Mouse (Mus musculus) MEL (cell line): ENCODE measurements around the gene Sgcg. TPM values are rescaled to one million over a fixed set of nuclear protein-coding genes. Genes with fewer than 3 reads are reported as not detected.

Experiments
- DNase-seq: peaks from one replicate; pipeline ENCODE4 v3.0.0; 2011; ENCODE audit warnings: low read depth, low spot score
- H3K27ac ChIP-seq: 2 replicates; pipeline ENCODE4 v1.5.1; 2012; ENCODE audit warnings: low read depth, mild to moderate bottlenecking, control low read depth, low read length, moderate library complexity; ENCODE audit not compliant: control insufficient read depth
- H3K27me3 ChIP-seq, 2 experiments: fragments of 150-350 bp in 1 of 2; sonication (generic) in 1 of 2; 2 replicates each; pipeline ENCODE4 v1.6.1; 2012; ENCODE audit warnings: low read length in 2 of 2, mild to moderate bottlenecking in 2 of 2, improper control_type of control experiment in 1 of 2, moderate library complexity in 1 of 2; ENCODE audit not compliant: insufficient read depth in 2 of 2, control insufficient read depth in 1 of 2
- H3K36me3 ChIP-seq, 2 experiments: 2 replicates each; pipeline ENCODE4 v1.6.1; 2012 to 2014; ENCODE audit warnings: low read length in 2 of 2, improper control_type of control experiment in 1 of 2, inconsistent platforms in 1 of 2, mild to moderate bottlenecking in 1 of 2; ENCODE audit not compliant: insufficient read depth in 2 of 2, control insufficient read depth in 1 of 2
- H3K4me1 ChIP-seq, 2 experiments: fragments of 150-350 bp in 1 of 2; sonication (generic) in 1 of 2; 2 replicates each; pipeline ENCODE4 v1.6.1; 2012; ENCODE audit warnings: low read length in 2 of 2, improper control_type of control experiment in 1 of 2, mild to moderate bottlenecking in 1 of 2; ENCODE audit not compliant: insufficient read depth in 2 of 2, control insufficient read depth in 1 of 2
- H3K4me3 ChIP-seq, 2 experiments: fragments of 150-350 bp in 1 of 2; sonication (generic) in 1 of 2; 2 replicates each; pipeline ENCODE4 v1.5.1; 2012; ENCODE audit warnings: low read depth in 2 of 2, low read length in 2 of 2, mild to moderate bottlenecking in 2 of 2, moderate library complexity in 2 of 2, control low read depth in 1 of 2, improper control_type of control experiment in 1 of 2; ENCODE audit not compliant: control insufficient read depth in 1 of 2, insufficient read depth in 1 of 2
- H3K79me2 ChIP-seq: 2 replicates; pipeline ENCODE4 v1.6.1; 2012; ENCODE audit warnings: mild to moderate bottlenecking, low read length, moderate library complexity; ENCODE audit not compliant: control insufficient read depth, poor library complexity, insufficient read depth
- H3K9ac ChIP-seq: 2 replicates; pipeline ENCODE4 v1.6.1; 2012; ENCODE audit warnings: low read depth, mild to moderate bottlenecking, control low read depth, low read length, moderate library complexity; ENCODE audit not compliant: control insufficient read depth, poor library complexity, severe bottlenecking
- H3K9me3 ChIP-seq: fragments of 150-350 bp; sonication (generic); replicated peaks from 2 replicates; pipeline ENCODE4 v1.6.1; 2012; ENCODE audit warnings: mild to moderate bottlenecking, low read length, improper control_type of control experiment, moderate library complexity; ENCODE audit not compliant: insufficient read depth
- CHD1 ChIP-seq: IDR thresholded peaks from 2 replicates; pipeline ENCODE4 v1.6.1; 2012; ENCODE audit warnings: low read depth, mild to moderate bottlenecking, inconsistent platforms, low read length, improper control_type of control experiment
- CHD2 ChIP-seq: IDR thresholded peaks from 2 replicates; pipeline ENCODE4 v1.6.1; 2011; ENCODE audit warnings: low read length, improper control_type of control experiment
- E2F4 ChIP-seq: IDR thresholded peaks from 2 replicates; pipeline ENCODE4 v1.6.1; 2011; ENCODE audit warnings: low read depth, low read length, improper control_type of control experiment, borderline replicate concordance
- ELF1 ChIP-seq: IDR thresholded peaks from 2 replicates; pipeline ENCODE4 v1.6.1; 2014; ENCODE audit warnings: low read depth, mild to moderate bottlenecking, inconsistent platforms, low read length, improper control_type of control experiment, moderate library complexity
- EP300 ChIP-seq, 2 experiments: IDR thresholded peaks; 2 replicates each; pipeline ENCODE4 v1.6.1; 2011; ENCODE audit warnings: improper control_type of control experiment in 2 of 2, low read length in 2 of 2, low read depth in 1 of 2, mild to moderate bottlenecking in 1 of 2
- ETS1 ChIP-seq: IDR thresholded peaks from 2 replicates; pipeline ENCODE4 v1.6.1; 2012; ENCODE audit warnings: low read depth, mild to moderate bottlenecking, inconsistent platforms, low read length, improper control_type of control experiment, moderate library complexity
- GATA1 ChIP-seq: IDR thresholded peaks from 2 replicates; pipeline ENCODE4 v1.6.1; 2011; ENCODE audit warnings: low read depth, low read length, improper control_type of control experiment
- JUND ChIP-seq: IDR thresholded peaks from 2 replicates; pipeline ENCODE4 v1.6.1; 2011; ENCODE audit warnings: low read depth, mild to moderate bottlenecking, improper control_type of control experiment, low read length
- MAX ChIP-seq: IDR thresholded peaks from 2 replicates; pipeline ENCODE4 v1.6.1; 2011; ENCODE audit warnings: low read length, improper control_type of control experiment
- MEF2A ChIP-seq: IDR thresholded peaks from 2 replicates; pipeline ENCODE4 v1.6.1; 2014; ENCODE audit warnings: low read depth, mild to moderate bottlenecking, inconsistent platforms, low read length, improper control_type of control experiment; ENCODE audit not compliant: poor library complexity, insufficient replicate concordance, severe bottlenecking; ENCODE audit errors: extremely low read depth
- NRF1 ChIP-seq: IDR thresholded peaks from 2 replicates; pipeline ENCODE4 v1.6.1; 2014; ENCODE audit warnings: low read depth, mild to moderate bottlenecking, inconsistent platforms, low read length, improper control_type of control experiment, moderate library complexity; ENCODE audit not compliant: poor library complexity, insufficient read depth, severe bottlenecking
- POLR2AphosphoS2 ChIP-seq: IDR thresholded peaks from 2 replicates; pipeline ENCODE4 v1.6.1; 2011; ENCODE audit warnings: low read length, improper control_type of control experiment
- SMC3 ChIP-seq: IDR thresholded peaks from 2 replicates; pipeline ENCODE4 v1.6.1; 2011; ENCODE audit warnings: low read depth, low read length, improper control_type of control experiment
- TAL1 ChIP-seq: IDR thresholded peaks from 2 replicates; pipeline ENCODE4 v1.6.1; 2012; ENCODE audit warnings: mild to moderate bottlenecking, inconsistent platforms, low read length, moderate library complexity, mixed read lengths
- UBTF ChIP-seq: IDR thresholded peaks from 2 replicates; pipeline ENCODE4 v1.6.1; 2012; ENCODE audit warnings: low read depth, mild to moderate bottlenecking, inconsistent platforms, low read length, improper control_type of control experiment, moderate library complexity, borderline replicate concordance; ENCODE audit not compliant: insufficient read depth
- USF1 ChIP-seq: IDR thresholded peaks from 2 replicates; pipeline ENCODE4 v1.6.1; 2014; ENCODE audit warnings: low read depth, mild to moderate bottlenecking, inconsistent platforms, low read length, improper control_type of control experiment, moderate library complexity
- ZKSCAN1 ChIP-seq: IDR thresholded peaks from 2 replicates; pipeline ENCODE4 v1.6.1; 2012; ENCODE audit warnings: low read depth, mild to moderate bottlenecking, inconsistent platforms, low read length, improper control_type of control experiment, moderate library complexity
- polyA plus RNA-seq, 2 experiments: library from polyadenylated mRNA; stranded (reverse) in 1 of 2; unstranded in 1 of 2; fragments of >175 nt in 1 of 2; fragments of >200 nt in 1 of 2; gene quantifications; 2 replicates each; pipeline versions ENCODE4 v1.2.1 to v1.2.4; 2012; ENCODE audit warnings: low replicate concordance in 2 of 2, low read depth in 1 of 2; ENCODE audit not compliant: insufficient read length in 2 of 2, insufficient read depth in 1 of 2, missing spikeins in 1 of 2
- total RNA-seq: library from RNA; depleted of rRNA; stranded (reverse); fragments of 300-350 nt; gene quantifications from 2 replicates; pipeline ENCODE4 v1.2.3, GENCODE M21; 2012; rRNA removed

Gene Sgcg
- total RNA-seq (not detected in 2 replicates), polyA plus RNA-seq (not detected)

GRCm38 (mm10) chr14:61258352-61258751 is at the start of gene Sgcg:
Gene Sgcg, minus strand, starts transcription at chr14:61258490.
- Histone ChIP-seq H3K27me3 (no peaks in the 10 kb centered on the region), H3K9me3 (no peaks in the 10 kb centered on the region), H3K36me3 (no peaks in the 10 kb centered on the region; a peak in 1 of 4 replicates), H3K9ac (no peak within 1 kb of the TSS), H3K4me1 (peaks cover 0 to 8% of the 10 kb centered on the region in 2 experiments; a peak in 2 of 4 replicates), H3K79me2 (no peaks in the 10 kb centered on the region), H3K4me3 (no peak within 1 kb of the TSS), H3K27ac (no peak within 1 kb of the TSS)
- TF ChIP-seq TAL1 (no peak), POLR2AphosphoS2 (no peak), GATA1 (no peak), UBTF (no peak), CHD2 (no peak), CHD1 (no peak), MEF2A (no peak), ZKSCAN1 (no peak), JUND (no peak), EP300 (IDR thresholded peaks at IDR 0.05; ENCODE audit: low read depth in 1 of 2, low read length in 2 of 2) (no peak)
- no peak for DNase-seq

- H3K36me3 ChIP-seq = peaks cover 0 to 4% of the 10 kb centered on the region in 2 experiments; a peak in 2 of 4 replicates
- no peak overlapping the region for H3K27ac ChIP-seq
- no peaks in the 10 kb centered on the region for H3K9me3 ChIP-seq
- peaks cover 0 to 9% of the 10 kb centered on the region in 2 experiments; a peak in 2 of 4 replicates for H3K4me1 ChIP-seq
- no peak for TF ChIP-seq ELF1
- no peak for TF ChIP-seq ETS1
- no peak for TF ChIP-seq SMC3
- no peak for TF ChIP-seq E2F4
- TF ChIP-seq MAX = no peak
- TF ChIP-seq NRF1 = no peak
- TF ChIP-seq USF1 = no peak
- no peak for TF ChIP-seq CHD2
- H3K79me2 ChIP-seq = no peaks in the 10 kb centered on the region
- H3K9ac ChIP-seq = no peak overlapping the region
- DNase-seq = no peak
- H3K4me3 ChIP-seq = no peak overlapping the region
- H3K27me3 ChIP-seq = no peaks in the 10 kb centered on the region
These were observed 45.8 kb upstream of the Sgcg start for GRCm38 (mm10) chr14:61303969-61304609.
